Mouse (Mus musculus) ES-E14 (cell line): Measurements from ENCODE around the gene 9030025P20Rik.

Experiments used
- CHD2 ChIP-seq: IDR thresholded peaks from 2 replicates; pipeline ENCODE4 v1.6.1; 2014; ENCODE audit warnings: mild to moderate bottlenecking, low read depth, low read length, inconsistent platforms
- ZNF384 ChIP-seq: IDR thresholded peaks from 2 replicates; pipeline ENCODE4 v1.6.1; 2012; ENCODE audit warnings: low read depth, low read length, inconsistent platforms

- TF ChIP-seq CHD2 (no peak), ZNF384 (no peak)
Observed at GRCm38 (mm10) chr17:14958686-14959327, 19.5 kb upstream of the 9030025P20Rik start.
